ENCODE assay signal across 24 mouse cellular contexts in genomic region chr12:113205251-113205942, GRCm38 (mm10). TPM values are rescaled to one million over a fixed set of nuclear protein-coding genes. Genes with fewer than 3 reads are reported as not detected.
DNase-seq lines count a peak whose midpoint lies in the region; ATAC-seq and TF ChIP-seq lines count a peak whose summit lies in the region.
"Had no signal": no experiment of that assay in that cellular context is flagged by ENCODE, and none has a peak within 500 bp of the region (broad histone marks: within the 10 kb centered on the region; RNA-seq: fewer than 3 reads in every experiment).

No protein-coding gene starts in this region.

- ATAC-seq in frontal cortex, adult (ENCODE audit: low TSS enrichment), result peak; percentile 59; the same call in 1 of the 2 replicates
- 0 out of 2 replicates have a peak, but pooled peaks have one; percentile 34 for ATAC-seq in megakaryocyte progenitor cell, adult 5-6 weeks (replicated peaks; ENCODE audit: poor library complexity)
- ATAC-seq: forebrain, embryonic 16.5 days; midbrain, embryonic 15.5 days had no signal

- H3K4me2 ChIP-seq in CH12.LX (ENCODE audit: insufficient read depth, low read depth, poor library complexity, severe bottlenecking), result no peak overlapping the region
- H3K4me2 ChIP-seq: embryonic facial prominence, embryonic 12.5 days; hindbrain, embryonic 15.5 days; limb, embryonic 15.5 days; midbrain, embryonic 15.5 days had no signal

- H3K9ac ChIP-seq in CH12.LX (ENCODE audit: insufficient read depth, low read depth), result no peak overlapping the region
- H3K9ac ChIP-seq: embryonic facial prominence, embryonic 12.5 days; hindbrain, embryonic 15.5 days; limb, embryonic 15.5 days; midbrain, embryonic 15.5 days had no signal

- dilution Hi-C loops in CH12.LX (cut with MboI; ENCODE audit: extremely low pct_ligation_motif_present, extremely low pct_unique_long_range_greater_than_20kb, low sequenced_read_pairs), result no loop called here

- H3K27ac ChIP-seq in left cerebral cortex, adult 2 months, result no peak overlapping the region
- no peak overlapping the region for H3K27ac ChIP-seq in CH12.LX (ENCODE audit: insufficient read depth, low read depth)
- H3K27ac ChIP-seq: embryonic facial prominence, embryonic 12.5 days; heart, embryonic 10.5 days; hindbrain, embryonic 15.5 days; limb, embryonic 15.5 days; macrophage; midbrain, embryonic 15.5 days had no signal

- no peak for TF ChIP-seq POLR2A in CH12.LX (IDR thresholded peaks at IDR 0.05; ENCODE audit: low read depth, low read length)

- H3K4me1 ChIP-seq in CH12.LX (ENCODE audit: control insufficient read depth in 1 of 2, insufficient read depth in 2 of 2), result no peaks in the 10 kb centered on the region
- H3K4me1 ChIP-seq: embryonic facial prominence, embryonic 12.5 days; heart, embryonic 10.5 days; hindbrain, embryonic 15.5 days; limb, embryonic 15.5 days; midbrain, embryonic 15.5 days had no signal

- H3K27me3 ChIP-seq in CH12.LX (replicated peaks), result peaks cover 8% of the 10 kb centered on the region
- H3K27me3 ChIP-seq: embryonic facial prominence, embryonic 12.5 days; hindbrain, embryonic 15.5 days; limb, embryonic 15.5 days; midbrain, embryonic 15.5 days had no signal

- no peak overlapping the region for H3K4me3 ChIP-seq in left cerebral cortex, adult 2 months
- H3K4me3 ChIP-seq in CH12.LX (replicated peaks in 1 of 3; ENCODE audit: low read depth in 2 of 3, low read length in 2 of 3, poor library complexity in 1 of 3), result no peak overlapping the region
- H3K4me3 ChIP-seq: embryonic facial prominence, embryonic 12.5 days; heart, embryonic 10.5 days; hindbrain, embryonic 15.5 days; limb, embryonic 15.5 days; midbrain, embryonic 15.5 days had no signal

- no peaks in the 10 kb centered on the region for H3K36me3 ChIP-seq in CH12.LX (replicated peaks in 1 of 2; ENCODE audit: control insufficient read depth in 1 of 2, insufficient read depth in 1 of 2, low read length in 1 of 2)
- H3K36me3 ChIP-seq: embryonic facial prominence, embryonic 12.5 days; heart, embryonic 10.5 days; hindbrain, embryonic 15.5 days; limb, embryonic 15.5 days; midbrain, embryonic 15.5 days had no signal

- H3K79me2 ChIP-seq in CH12.LX (replicated peaks; ENCODE audit: control insufficient read depth, extremely low read depth, insufficient read depth, poor library complexity, severe bottlenecking), result no peaks in the 10 kb centered on the region

- in situ Hi-C loops in CH12.LX (cut with MboI; ENCODE audit: low pct_ligation_motif_present, low pct_unique_long_range_greater_than_20kb, low sequenced_read_pairs), result loop anchor here (25.0 kb wide), 1 partner anchor 482 kb away; no protein-coding TSS in a partner anchor

- no peak for TF ChIP-seq EP300 in CH12.LX (IDR thresholded peaks at IDR 0.05; ENCODE audit: low read length)

- intact Hi-C loops in left cerebral cortex, adult 2 months (cut with DNase I), result no loop called here

- peak; percentile 71 for TF ChIP-seq RAD21 in CH12.LX (IDR thresholded peaks at IDR 0.05; ENCODE audit: low read depth, low read length)

- peak; percentile 39 for TF ChIP-seq CTCF in left cerebral cortex, adult 2 months (IDR thresholded peaks at IDR 0.05)
- peak in 1 of 2 experiments; percentile 68; a peak in 2 of 4 replicates for TF ChIP-seq CTCF in CH12.LX (conservative IDR thresholded peaks at IDR 0.05 in 1 of 2, IDR thresholded peaks at IDR 0.05 in 1 of 2; ENCODE audit: low read depth in 2 of 2, low read length in 2 of 2)

- peaks cover 7% of the 10 kb centered on the region for H3K9me3 ChIP-seq in CH12.LX (replicated peaks; ENCODE audit: low read length)
- H3K9me3 ChIP-seq: hindbrain, embryonic 15.5 days; limb, embryonic 15.5 days; midbrain, embryonic 15.5 days had no signal

- no peak for DNase-seq in frontal cortex, postnatal 25 days (ENCODE audit: low spot score in 2 of 2)
- no peak for DNase-seq in left cerebral cortex, adult 2 months (ENCODE audit: extremely low spot score in 1 of 2, low spot score in 2 of 2)
- no peak for DNase-seq in left cerebral cortex, adult 9 months (ENCODE audit: low spot score in 2 of 2)
- DNase-seq in CH12.LX (ENCODE audit: extremely low read depth), result no peak
- DNase-seq in layer of hippocampus, postnatal 14 days (ENCODE audit: low spot score in 2 of 2), result no peak
- DNase-seq: adrenal gland, adult 8-10 months; cerebellum, adult 2 months; gastrocnemius, postnatal 14 days; heart, postnatal 14 days; kidney, adult 2 months; kidney, postnatal 25 days; layer of hippocampus, adult 9-11 months; lung, adult 18-20 months; right cerebral cortex, adult 18-20 months; thymus, postnatal 25 days had no signal

TF ChIP-seq in CH12.LX, 34 proteins besides CTCF, POLR2A, EP300 and RAD21:
- TF ChIP-seq ZMIZ1 (IDR thresholded peaks at IDR 0.05; ENCODE audit: low read depth, low read length) (no peak), SMC3 (IDR thresholded peaks at IDR 0.05; ENCODE audit: low read depth, low read length) (peak; percentile 57), USF2 (conservative IDR thresholded peaks at IDR 0.05; ENCODE audit: low read depth, low read length) (no peak), CHD1 (IDR thresholded peaks at IDR 0.05; ENCODE audit: low read depth, low read length) (no peak), IRF4 (IDR thresholded peaks at IDR 0.05; ENCODE audit: low read depth, low read length) (no peak)

RNA-seq across cellular contexts. Expression of gene Tmem121, which starts 19.7 kb away (rescaled TPM):
- 10 to 100 TPM; 27.8 to 28.6 TPM for total RNA-seq in left cerebral cortex, adult 2 months (2021)
- total RNA-seq in CH12.LX (2012; rRNA removed) (not detected in 2 replicates), CH12.LX (2014; rRNA removed) (not detected in 2 replicates)
- not detected in 2 replicates for polyA plus RNA-seq in CH12.LX (2012; ENCODE audit: insufficient read length, low read depth)
- 0.17 TPM in 1 of 2 replicates, not detected in the other for total RNA-seq in megakaryocyte progenitor cell, adult 5-6 weeks (2015)
- 0.12 TPM in 1 of 2 replicates, not detected in the other for total RNA-seq in megakaryocyte progenitor cell, adult 5-6 weeks (2017)
- total RNA-seq in layer of hippocampus, postnatal 14 days (2021), result 10 to 100 TPM; 23.2 to 24.0 TPM
- polyA plus RNA-seq: macrophage had no signal

RNA-seq across cellular contexts. Expression of gene Tedc1, which starts 49.2 kb away (rescaled TPM):
- 1 to 10 TPM; 1.7 to 2.2 TPM for total RNA-seq in left cerebral cortex, adult 2 months (2021)
- total RNA-seq in CH12.LX (2012; rRNA removed) (14.0 and 16.2 TPM in 2 replicates), CH12.LX (2014; rRNA removed) (5.4 and 6.4 TPM in 2 replicates)
- 9.0 and 9.8 TPM in 2 replicates for polyA plus RNA-seq in CH12.LX (2012; ENCODE audit: insufficient read length, low read depth)
- 5.2 and 5.3 TPM in 2 replicates for total RNA-seq in megakaryocyte progenitor cell, adult 5-6 weeks (2015)
- total RNA-seq in megakaryocyte progenitor cell, adult 5-6 weeks (2017), result 14.6 and 17.8 TPM in 2 replicates
- 1 to 10 TPM; 2.3 to 2.7 TPM for total RNA-seq in layer of hippocampus, postnatal 14 days (2021)

RNA-seq across cellular contexts. Expression of gene Crip1, which starts 59.3 kb away (rescaled TPM):
- total RNA-seq in left cerebral cortex, adult 2 months (2021), result 10 to 100 TPM; 14.4 to 15.0 TPM
- total RNA-seq in CH12.LX (2012; rRNA removed) (61.5 and 77.2 TPM in 2 replicates), CH12.LX (2014; rRNA removed) (1.6 and 2.0 TPM in 2 replicates)
- polyA plus RNA-seq in CH12.LX (2012; ENCODE audit: insufficient read length, low read depth), result 1.6 and 2.8 TPM in 2 replicates
- 139 and 158 TPM in 2 replicates for total RNA-seq in megakaryocyte progenitor cell, adult 5-6 weeks (2015)
- 126 and 150 TPM in 2 replicates for total RNA-seq in megakaryocyte progenitor cell, adult 5-6 weeks (2017)
- 10 to 100 TPM in 1 of 2 experiments, 1 to 10 TPM in 1; 9.2 to 19.5 TPM for total RNA-seq in layer of hippocampus, postnatal 14 days (2021)

Comparison
In these comparisons a context has a peak if more than half of its experiments do, and no peak if none do; other contexts are left out.
1. RNA of gene Tmem121, which starts 19.7 kb away (total RNA-seq): 27.8 to 28.6 TPM in left cerebral cortex, adult 2 months and 23.2 to 24.0 TPM in layer of hippocampus, postnatal 14 days; 0.12 to 0.17 TPM in megakaryocyte progenitor cell, adult 5-6 weeks and not detected in CH12.LX; every median in the first group is over 10 times any median in the second.